Mouse (Mus musculus): ENCODE measurements around the gene A730049H05Rik. TPM values are rescaled to one million over a fixed set of nuclear protein-coding genes. Genes with fewer than 3 reads are reported as not detected.

Gene A730049H05Rik
- polyA plus RNA-seq, 1 experiment, result not detected

GRCm38 (mm10) chr6:92801462-92801861 is 14.8 kb upstream of the A730049H05Rik start:
- no peaks in the 10 kb centered on the region for H3K4me1 ChIP-seq (ENCODE audit: control insufficient read depth)
- no peaks in the 10 kb centered on the region; the same call in 1 of the 2 replicates for H3K9me3 ChIP-seq (ENCODE audit: control insufficient read depth, low read length)
- H3K27me3 ChIP-seq (ENCODE audit: control insufficient read depth), result no peaks in the 10 kb centered on the region
- no peak for TF ChIP-seq GATA1 (IDR thresholded peaks at IDR 0.05; ENCODE audit: low read length)
- TF ChIP-seq TAL1 (IDR thresholded peaks at IDR 0.05; ENCODE audit: low read length), result no peak
- no peak overlapping the region for H3K4me3 ChIP-seq (replicated peaks)
- H3K36me3 ChIP-seq (ENCODE audit: control insufficient read depth), result no peaks in the 10 kb centered on the region

GRCm38 (mm10) chr6:92802421-92802820 is 13.9 kb upstream of the A730049H05Rik start:
- no peaks in the 10 kb centered on the region for H3K27me3 ChIP-seq (ENCODE audit: control insufficient read depth)
- no peaks in the 10 kb centered on the region; the same call in 1 of the 2 replicates for H3K9me3 ChIP-seq (ENCODE audit: control insufficient read depth, low read length)
- TF ChIP-seq TAL1 (IDR thresholded peaks at IDR 0.05; ENCODE audit: low read length), result no peak
- TF ChIP-seq GATA1 (IDR thresholded peaks at IDR 0.05; ENCODE audit: low read length), result no peak

GRCm38 (mm10) chr6:92803213-92803612 is 13.1 kb upstream of the A730049H05Rik start:
- no peak for TF ChIP-seq TAL1 (IDR thresholded peaks at IDR 0.05; ENCODE audit: low read length)
- TF ChIP-seq GATA1 (IDR thresholded peaks at IDR 0.05; ENCODE audit: low read length), result no peak
- Histone ChIP-seq H3K36me3 (ENCODE audit: control insufficient read depth) (no peaks in the 10 kb centered on the region), H3K4me3 (replicated peaks) (no peak overlapping the region), H3K4me1 (ENCODE audit: control insufficient read depth) (no peaks in the 10 kb centered on the region), H3K9me3 (ENCODE audit: control insufficient read depth, low read length) (no peaks in the 10 kb centered on the region), H3K27me3 (ENCODE audit: control insufficient read depth) (no peaks in the 10 kb centered on the region)

More at GRCm38 (mm10) chr6:92802421-92802820, 13.9 kb upstream of the A730049H05Rik start:
- no peak overlapping the region for H3K4me3 ChIP-seq (replicated peaks)
- no peaks in the 10 kb centered on the region for H3K4me1 ChIP-seq (ENCODE audit: control insufficient read depth)
- H3K36me3 ChIP-seq (ENCODE audit: control insufficient read depth), result no peaks in the 10 kb centered on the region

- Histone ChIP-seq H3K4me1 (ENCODE audit: control insufficient read depth) (no peaks in the 10 kb centered on the region), H3K4me3 (replicated peaks) (no peak overlapping the region), H3K36me3 (ENCODE audit: control insufficient read depth) (no peaks in the 10 kb centered on the region), H3K27me3 (ENCODE audit: control insufficient read depth) (no peaks in the 10 kb centered on the region), H3K9me3 (ENCODE audit: control insufficient read depth, low read length) (no peaks in the 10 kb centered on the region)
- no peak for TF ChIP-seq TAL1 (IDR thresholded peaks at IDR 0.05; ENCODE audit: low read length)
- TF ChIP-seq GATA1 (IDR thresholded peaks at IDR 0.05; ENCODE audit: low read length), result no peak
Observed at GRCm38 (mm10) chr6:92804254-92804971, 11.9 kb upstream of the A730049H05Rik start.

GRCm38 (mm10) chr6:92809818-92810217 is 6.5 kb upstream of the A730049H05Rik start:
- Histone ChIP-seq H3K27me3 (ENCODE audit: control insufficient read depth) (no peaks in the 10 kb centered on the region), H3K36me3 (ENCODE audit: control insufficient read depth) (no peaks in the 10 kb centered on the region), H3K9me3 (ENCODE audit: control insufficient read depth, low read length) (no peaks in the 10 kb centered on the region), H3K4me3 (replicated peaks) (no peak overlapping the region), H3K4me1 (ENCODE audit: control insufficient read depth) (no peaks in the 10 kb centered on the region)
- TF ChIP-seq TAL1 (IDR thresholded peaks at IDR 0.05; ENCODE audit: low read length), result no peak
- TF ChIP-seq GATA1 (IDR thresholded peaks at IDR 0.05; ENCODE audit: low read length), result no peak

GRCm38 (mm10) chr6:92810628-92811027 is 5.7 kb upstream of the A730049H05Rik start:
- Histone ChIP-seq H3K9me3 (ENCODE audit: control insufficient read depth, low read length) (no peaks in the 10 kb centered on the region), H3K27me3 (ENCODE audit: control insufficient read depth) (no peaks in the 10 kb centered on the region), H3K4me1 (ENCODE audit: control insufficient read depth) (no peaks in the 10 kb centered on the region), H3K36me3 (ENCODE audit: control insufficient read depth) (no peaks in the 10 kb centered on the region), H3K4me3 (replicated peaks) (no peak overlapping the region)
- TF ChIP-seq GATA1 (IDR thresholded peaks at IDR 0.05; ENCODE audit: low read length) (no peak), TAL1 (IDR thresholded peaks at IDR 0.05; ENCODE audit: low read length) (no peak)

- no peak for TF ChIP-seq TAL1 (IDR thresholded peaks at IDR 0.05; ENCODE audit: low read length)
- TF ChIP-seq GATA1 (IDR thresholded peaks at IDR 0.05; ENCODE audit: low read length), result no peak
- Histone ChIP-seq H3K9me3 (ENCODE audit: control insufficient read depth, low read length) (no peaks in the 10 kb centered on the region), H3K4me1 (ENCODE audit: control insufficient read depth) (no peaks in the 10 kb centered on the region), H3K27me3 (ENCODE audit: control insufficient read depth) (no peaks in the 10 kb centered on the region), H3K4me3 (replicated peaks) (no peak overlapping the region), H3K36me3 (ENCODE audit: control insufficient read depth) (no peaks in the 10 kb centered on the region)
Observed at GRCm38 (mm10) chr6:92811566-92811965, 4.7 kb upstream of the A730049H05Rik start.

- no peaks in the 10 kb centered on the region for H3K27me3 ChIP-seq (ENCODE audit: control insufficient read depth)
- TF ChIP-seq TAL1 (IDR thresholded peaks at IDR 0.05; ENCODE audit: low read length) (no peak), GATA1 (IDR thresholded peaks at IDR 0.05; ENCODE audit: low read length) (no peak)
- no peaks in the 10 kb centered on the region for H3K36me3 ChIP-seq (ENCODE audit: control insufficient read depth)
- H3K4me3 ChIP-seq (replicated peaks), result no peak overlapping the region
- H3K4me1 ChIP-seq (ENCODE audit: control insufficient read depth), result no peaks in the 10 kb centered on the region
- H3K9me3 ChIP-seq (ENCODE audit: control insufficient read depth, low read length), result no peaks in the 10 kb centered on the region
Observed at GRCm38 (mm10) chr6:92812702-92813370, 3.4 kb upstream of the A730049H05Rik start.

- Histone ChIP-seq H3K4me3 (replicated peaks) (no peak overlapping the region), H3K27me3 (ENCODE audit: control insufficient read depth) (no peaks in the 10 kb centered on the region), H3K4me1 (ENCODE audit: control insufficient read depth) (no peaks in the 10 kb centered on the region), H3K9me3 (ENCODE audit: control insufficient read depth, low read length) (no peaks in the 10 kb centered on the region), H3K36me3 (ENCODE audit: control insufficient read depth) (no peaks in the 10 kb centered on the region)
- no peak for TF ChIP-seq GATA1 (IDR thresholded peaks at IDR 0.05; ENCODE audit: low read length)
Observed at GRCm38 (mm10) chr6:92817661-92818060, 1.4 kb downstream of the A730049H05Rik start.

All from erythroblast, embryonic 14.5 days (primary cell).